Mouse (Mus musculus): ENCODE results near the gene Kbtbd13. TPM values are rescaled to one million over a fixed set of nuclear protein-coding genes. Genes with fewer than 3 reads are reported as not detected.

The Kbtbd13 gene
- total and polyA plus RNA-seq, 3 experiments: not detected

DNA sequence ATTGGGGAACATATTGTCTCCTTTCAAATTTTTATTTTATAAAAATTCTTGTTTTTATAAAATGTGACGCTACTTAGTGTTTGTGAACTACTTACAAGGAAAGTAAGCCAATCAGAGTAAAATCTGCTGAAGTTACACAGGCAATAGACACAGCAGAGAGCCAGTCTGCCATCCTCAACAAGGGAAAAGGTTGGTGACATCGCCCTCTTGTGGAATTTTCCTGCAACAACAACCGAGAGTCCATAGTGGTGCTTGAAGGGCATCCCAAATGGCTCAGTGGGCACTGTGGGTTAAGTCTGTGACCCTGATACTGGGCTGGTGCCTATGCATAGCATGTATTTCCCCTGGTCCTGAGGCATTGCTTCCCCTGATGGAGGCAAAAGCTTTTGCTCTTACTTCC lies 40.8 kb upstream of the Kbtbd13 start:
- no peak overlapping the region for H3K4me2 ChIP-seq (ENCODE audit: insufficient read depth, low read depth, poor library complexity, severe bottlenecking)
- no peaks in the 10 kb centered on the region for H3K36me3 ChIP-seq (replicated peaks in 1 of 2; ENCODE audit: control insufficient read depth in 1 of 2, insufficient read depth in 1 of 2, low read length in 1 of 2)
- dilution Hi-C loops (cut with MboI; ENCODE audit: extremely low pct_ligation_motif_present, extremely low pct_unique_long_range_greater_than_20kb, low sequenced_read_pairs): no loop called here

DNA sequence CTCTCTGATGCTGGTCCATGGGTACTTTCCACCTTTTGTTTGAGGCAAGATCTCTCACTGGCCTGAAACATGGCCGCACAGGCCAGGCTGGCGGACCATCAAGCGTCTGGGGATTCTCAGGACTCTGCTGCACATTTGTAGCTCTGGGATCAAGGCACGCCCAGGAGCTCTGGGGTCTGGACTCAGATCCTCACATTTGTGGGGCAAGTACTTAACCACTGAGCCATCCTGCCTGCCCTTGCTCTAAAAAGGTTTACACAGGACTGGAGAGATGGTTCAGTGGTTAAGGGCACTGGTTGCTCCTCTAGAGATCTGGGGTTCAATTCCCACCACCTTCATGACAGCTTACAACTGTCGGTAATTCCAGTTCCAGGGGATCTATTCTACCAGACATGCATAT lies 39.5 kb upstream of the Kbtbd13 start:
- H3K36me3 ChIP-seq (replicated peaks in 1 of 2; ENCODE audit: control insufficient read depth in 1 of 2, insufficient read depth in 1 of 2, low read length in 1 of 2): no peaks in the 10 kb centered on the region
- no peak overlapping the region for H3K9ac ChIP-seq (ENCODE audit: insufficient read depth, low read depth)
- peaks cover 0 to 10% of the 10 kb centered on the region in 2 experiments; a peak in 2 of 4 replicates for H3K4me1 ChIP-seq (ENCODE audit: control insufficient read depth in 1 of 2, insufficient read depth in 2 of 2)
- no peak for DNase-seq (ENCODE audit: extremely low read depth)
- H3K4me2 ChIP-seq (ENCODE audit: insufficient read depth, low read depth, poor library complexity, severe bottlenecking): no peak overlapping the region
- H3K79me2 ChIP-seq (replicated peaks; ENCODE audit: control insufficient read depth, extremely low read depth, insufficient read depth, poor library complexity, severe bottlenecking): no peaks in the 10 kb centered on the region
- in situ Hi-C loops (cut with MboI; ENCODE audit: low pct_ligation_motif_present, low pct_unique_long_range_greater_than_20kb, low sequenced_read_pairs): no loop called here
- H3K4me3 ChIP-seq (replicated peaks in 1 of 3; ENCODE audit: low read depth in 2 of 3, low read length in 2 of 3, poor library complexity in 1 of 3): no peak overlapping the region
- no peak overlapping the region for H3K27ac ChIP-seq (ENCODE audit: insufficient read depth, low read depth)
- H3K9me3 ChIP-seq (replicated peaks; ENCODE audit: low read length): peaks cover 3% of the 10 kb centered on the region
- dilution Hi-C loops (cut with MboI; ENCODE audit: extremely low pct_ligation_motif_present, extremely low pct_unique_long_range_greater_than_20kb, low sequenced_read_pairs): no loop called here
- H3K27me3 ChIP-seq (replicated peaks): peaks cover 1% of the 10 kb centered on the region
- TF ChIP-seq CTCF (conservative IDR thresholded peaks at IDR 0.05 in 1 of 2, IDR thresholded peaks at IDR 0.05 in 1 of 2; ENCODE audit: low read depth in 2 of 2, low read length in 2 of 2) (no peak), USF1 (IDR thresholded peaks at IDR 0.05; ENCODE audit: low read depth, low read length) (no peak), ETS1 (conservative IDR thresholded peaks at IDR 0.05; ENCODE audit: low read depth, low read length) (no peak), CHD2 (IDR thresholded peaks at IDR 0.05; ENCODE audit: low read length) (no peak), ZKSCAN1 (IDR thresholded peaks at IDR 0.05; ENCODE audit: borderline replicate concordance, low read depth, low read length) (no peak), POLR2AphosphoS2 (IDR thresholded peaks at IDR 0.05; ENCODE audit: low read depth, low read length) (no peak), RAD21 (IDR thresholded peaks at IDR 0.05; ENCODE audit: low read depth, low read length) (no peak), MAZ (IDR thresholded peaks at IDR 0.05; ENCODE audit: low read depth, low read length) (no peak), ZNF384 (IDR thresholded peaks at IDR 0.05; ENCODE audit: low read depth, low read length) (no peak), USF2 (conservative IDR thresholded peaks at IDR 0.05; ENCODE audit: low read depth, low read length) (no peak), PAX5 (IDR thresholded peaks at IDR 0.05; ENCODE audit: low read length) (no peak), EP300 (IDR thresholded peaks at IDR 0.05; ENCODE audit: low read length) (no peak), UBTF (IDR thresholded peaks at IDR 0.05; ENCODE audit: low read depth, low read length) (no peak), SMC3 (IDR thresholded peaks at IDR 0.05; ENCODE audit: low read depth, low read length) (no peak), MXI1 (IDR thresholded peaks at IDR 0.05; ENCODE audit: low read depth, low read length) (no peak), E2F4 (IDR thresholded peaks at IDR 0.05; ENCODE audit: insufficient replicate concordance, low read depth, low read length) (no peak), MYC (IDR thresholded peaks at IDR 0.05; ENCODE audit: low read depth, low read length) (no peak), GABPA (IDR thresholded peaks at IDR 0.05; ENCODE audit: insufficient replicate concordance, low read depth, low read length) (no peak)

More for the DNA sequence above, 40.8 kb upstream of the Kbtbd13 start:
- DNase-seq (ENCODE audit: extremely low read depth): peak; percentile 84
- Histone ChIP-seq H3K9ac (ENCODE audit: insufficient read depth, low read depth) (no peak overlapping the region), H3K9me3 (replicated peaks; ENCODE audit: low read length) (peaks cover 3% of the 10 kb centered on the region), H3K27me3 (replicated peaks) (peaks cover 1% of the 10 kb centered on the region), H3K4me1 (ENCODE audit: control insufficient read depth in 1 of 2, insufficient read depth in 2 of 2) (peaks cover 0 to 15% of the 10 kb centered on the region in 2 experiments; a peak in 2 of 4 replicates), H3K27ac (ENCODE audit: insufficient read depth, low read depth) (no peak overlapping the region), H3K4me3 (replicated peaks in 1 of 3; ENCODE audit: low read depth in 2 of 3, low read length in 2 of 3, poor library complexity in 1 of 3) (no peak overlapping the region), H3K79me2 (replicated peaks; ENCODE audit: control insufficient read depth, extremely low read depth, insufficient read depth, poor library complexity, severe bottlenecking) (peaks cover 7% of the 10 kb centered on the region)
- in situ Hi-C loops (cut with MboI; ENCODE audit: low pct_ligation_motif_present, low pct_unique_long_range_greater_than_20kb, low sequenced_read_pairs): no loop called here
- TF ChIP-seq SMC3 (IDR thresholded peaks at IDR 0.05; ENCODE audit: low read depth, low read length): peak; percentile 81
- TF ChIP-seq POLR2A (IDR thresholded peaks at IDR 0.05; ENCODE audit: low read depth, low read length): no peak
- TF ChIP-seq CTCF (conservative IDR thresholded peaks at IDR 0.05 in 1 of 2, IDR thresholded peaks at IDR 0.05 in 1 of 2; ENCODE audit: low read depth in 2 of 2, low read length in 2 of 2): peak; percentile 89 to 92
- TF ChIP-seq RAD21 (IDR thresholded peaks at IDR 0.05; ENCODE audit: low read depth, low read length): peak; percentile 83

Data from CH12.LX (cell line).